Mouse (Mus musculus): ENCODE results near the gene Nhsl1.

Nhsl1 gene

GRCm38 (mm10) chr10:18437584-18437983 is 118.8 kb downstream of the Nhsl1 start:
- WGBS = 38% methylated on average over 2 of the region's 2 CpGs

GRCm38 (mm10) chr10:18445603-18446358 is 127.0 kb downstream of the Nhsl1 start:
- WGBS = 35% methylated on average over 6 of the region's 6 CpGs

- 31% methylated on average over 7 of the region's 7 CpGs for WGBS
Measured at GRCm38 (mm10) chr10:18446359-18446820, 127.6 kb downstream of the Nhsl1 start.

- 73% methylated on average over 4 of the region's 4 CpGs for WGBS
Measured at GRCm38 (mm10) chr10:18447299-18447698, 128.5 kb downstream of the Nhsl1 start.

- 90% methylated on average over 7 of the region's 7 CpGs for WGBS
Measured at GRCm38 (mm10) chr10:18448896-18449295, 130.1 kb downstream of the Nhsl1 start.

- WGBS = 10% methylated on average over 4 of the region's 4 CpGs
Measured at GRCm38 (mm10) chr10:18453380-18453779, 134.6 kb downstream of the Nhsl1 start.

- WGBS = 82% methylated on average over 3 of the region's 3 CpGs
Measured at GRCm38 (mm10) chr10:18454161-18454560, 135.4 kb downstream of the Nhsl1 start.

- 88% methylated on average over 10 of the region's 10 CpGs for WGBS
Measured at GRCm38 (mm10) chr10:18455301-18455920, 136.6 kb downstream of the Nhsl1 start.

GRCm38 (mm10) chr10:18457808-18458475 is 139.2 kb downstream of the Nhsl1 start:
- 71% methylated on average over 8 of the region's 8 CpGs for WGBS

- WGBS = 87% methylated on average over 13 of the region's 13 CpGs
Measured at GRCm38 (mm10) chr10:18461336-18461735, 142.6 kb downstream of the Nhsl1 start.

- WGBS = 75% methylated on average over 23 of the region's 23 CpGs
Measured at GRCm38 (mm10) chr10:18463071-18463841, 144.5 kb downstream of the Nhsl1 start.

GRCm38 (mm10) chr10:18468396-18468795 is 149.6 kb downstream of the Nhsl1 start:
- WGBS = 76% methylated on average over 4 of the region's 4 CpGs

GRCm38 (mm10) chr10:18469279-18470135 is 150.7 kb downstream of the Nhsl1 start:
- WGBS = 4% methylated on average over 17 of the region's 17 CpGs

- 71% methylated on average over 20 of the region's 20 CpGs for WGBS
Measured at GRCm38 (mm10) chr10:18470351-18471060, 151.7 kb downstream of the Nhsl1 start.

GRCm38 (mm10) chr10:18471648-18472047 is 152.9 kb downstream of the Nhsl1 start:
- 79% methylated on average over 5 of the region's 5 CpGs for WGBS

GRCm38 (mm10) chr10:18475126-18475525 is 156.3 kb downstream of the Nhsl1 start:
- 55% methylated on average over 6 of the region's 6 CpGs for WGBS

GRCm38 (mm10) chr10:18478294-18478693 is 159.5 kb downstream of the Nhsl1 start:
- 41% methylated on average over 4 of the region's 4 CpGs for WGBS

GRCm38 (mm10) chr10:18479285-18479684 is 160.5 kb downstream of the Nhsl1 start:
- WGBS = 82% methylated on average over 3 of the region's 3 CpGs

- 49% methylated on average over 10 of the region's 10 CpGs for WGBS
Measured at GRCm38 (mm10) chr10:18480836-18481235, 162.1 kb downstream of the Nhsl1 start.

- 31% methylated on average over 4 of the region's 4 CpGs for WGBS
Measured at GRCm38 (mm10) chr10:18482558-18483141, 163.9 kb downstream of the Nhsl1 start.

All from cerebral cortex, adult 2 months (tissue).